Mouse (Mus musculus) c-Kit-positive CD71-positive TER-119-positive erythroid progenitor cells, embryonic 14.5 days (primary cell): Measurements from ENCODE around the gene Dnaaf5.

Source experiments
- DNase-seq: peaks from one replicate; pipeline ENCODE4 v3.0.0-alpha.2; 2013; ENCODE audit warnings: low spot score

Dnaaf5 gene

GRCm38 (mm10) chr5:139141326-139141725, 8.7 kb upstream of the Dnaaf5 start:
- no peak for DNase-seq

- DNase-seq, result no peak
Observed at GRCm38 (mm10) chr5:139143890-139144289, 6.1 kb upstream of the Dnaaf5 start.

- no peak for DNase-seq
Observed at GRCm38 (mm10) chr5:139145726-139146125, 4.3 kb upstream of the Dnaaf5 start.

GRCm38 (mm10) chr5:139146476-139147075, 3.4 kb upstream of the Dnaaf5 start:
- DNase-seq, result no peak

- DNase-seq, result no peak
Observed at GRCm38 (mm10) chr5:139147178-139148078, 2.6 kb upstream of the Dnaaf5 start.

- DNase-seq, result no peak
Observed at GRCm38 (mm10) chr5:139149006-139149672, 884 bp upstream of the Dnaaf5 start.

GRCm38 (mm10) chr5:139150603-139151031, 594 bp downstream of the Dnaaf5 start:
- DNase-seq, result peak; percentile 21

GRCm38 (mm10) chr5:139160899-139161298, 10.9 kb downstream of the Dnaaf5 start:
- DNase-seq, result no peak

GRCm38 (mm10) chr5:139161632-139162031, 11.6 kb downstream of the Dnaaf5 start:
- DNase-seq, result no peak

GRCm38 (mm10) chr5:139166781-139167361, 16.8 kb downstream of the Dnaaf5 start:
- no peak for DNase-seq

GRCm38 (mm10) chr5:139167548-139167947, 17.5 kb downstream of the Dnaaf5 start:
- DNase-seq, result no peak

- DNase-seq, result no peak
Observed at GRCm38 (mm10) chr5:139171929-139172328, 21.9 kb downstream of the Dnaaf5 start.

GRCm38 (mm10) chr5:139174141-139174540, 24.1 kb downstream of the Dnaaf5 start:
- DNase-seq, result no peak

- no peak for DNase-seq
Observed at GRCm38 (mm10) chr5:139174556-139175547, 24.8 kb downstream of the Dnaaf5 start.

GRCm38 (mm10) chr5:139178895-139179631, 29.0 kb downstream of the Dnaaf5 start:
- DNase-seq, result peak; percentile 72

GRCm38 (mm10) chr5:139183131-139183530, 33.1 kb downstream of the Dnaaf5 start:
- no peak for DNase-seq

- no peak for DNase-seq
Observed at GRCm38 (mm10) chr5:139183601-139184000, 33.6 kb downstream of the Dnaaf5 start.

- no peak for DNase-seq
Observed at GRCm38 (mm10) chr5:139184897-139185296, 34.9 kb downstream of the Dnaaf5 start.

GRCm38 (mm10) chr5:139189726-139190125, 39.7 kb downstream of the Dnaaf5 start:
- DNase-seq, result no peak

- DNase-seq, result no peak
Observed at GRCm38 (mm10) chr5:139190958-139191357, 40.9 kb downstream of the Dnaaf5 start.
